Mouse (Mus musculus): Measurements from ENCODE around the gene Fam50b. TPM values are rescaled to one million over a fixed set of nuclear protein-coding genes. Genes with fewer than 3 reads are reported as not detected.

Fam50b gene
- polyA plus RNA-seq, 1 experiment, result 0.09 TPM

- H3K27ac ChIP-seq (ENCODE audit: insufficient read depth, low read depth, low read length), result no peak overlapping the region
These were observed 46.4 kb downstream of the Fam50b start for GRCm38 (mm10) chr13:34780856-34781610.

GRCm38 (mm10) chr13:34781611-34782009 is 47.0 kb downstream of the Fam50b start:
- no peaks in the 10 kb centered on the region for H3K36me3 ChIP-seq (ENCODE audit: control insufficient read depth, insufficient read depth, low read length)
- no peak for DNase-seq
- no peaks in the 10 kb centered on the region for H3K27me3 ChIP-seq (replicated peaks; ENCODE audit: control insufficient read depth, insufficient read depth, low read length)
- no peak overlapping the region for H3K4me3 ChIP-seq (ENCODE audit: insufficient read depth, low read depth, low read length)
- no peak for TF ChIP-seq POLR2A (IDR thresholded peaks at IDR 0.05; ENCODE audit: low read depth, low read length)
- TF ChIP-seq CTCF (conservative IDR thresholded peaks at IDR 0.05; ENCODE audit: insufficient read depth, insufficient read length, low read depth, low read length), result no peak
- no peak overlapping the region for H3K27ac ChIP-seq (ENCODE audit: insufficient read depth, low read depth, low read length)
- WGBS, result 66% methylated on average over 4 of the region's 4 CpGs
- no peaks in the 10 kb centered on the region for H3K4me1 ChIP-seq (ENCODE audit: control insufficient read depth, insufficient read depth, low read length)

More at GRCm38 (mm10) chr13:34780856-34781610, 46.4 kb downstream of the Fam50b start:
- no peak overlapping the region for H3K4me3 ChIP-seq (ENCODE audit: insufficient read depth, low read depth, low read length)
- peak; percentile 63 for DNase-seq
- no peaks in the 10 kb centered on the region for H3K4me1 ChIP-seq (ENCODE audit: control insufficient read depth, insufficient read depth, low read length)
- H3K27me3 ChIP-seq (replicated peaks; ENCODE audit: control insufficient read depth, insufficient read depth, low read length), result no peaks in the 10 kb centered on the region
- 45% methylated on average over 7 of the region's 7 CpGs for WGBS
- TF ChIP-seq CTCF (conservative IDR thresholded peaks at IDR 0.05; ENCODE audit: insufficient read depth, insufficient read length, low read depth, low read length) (no peak), POLR2A (IDR thresholded peaks at IDR 0.05; ENCODE audit: low read depth, low read length) (no peak)
- H3K36me3 ChIP-seq (ENCODE audit: control insufficient read depth, insufficient read depth, low read length), result no peaks in the 10 kb centered on the region

- no peak overlapping the region for H3K4me3 ChIP-seq (ENCODE audit: insufficient read depth, low read depth, low read length)
- peaks cover 2% of the 10 kb centered on the region; the same call in 1 of the 2 replicates for H3K4me1 ChIP-seq (ENCODE audit: control insufficient read depth, insufficient read depth, low read length)
- no peak overlapping the region for H3K27ac ChIP-seq (ENCODE audit: insufficient read depth, low read depth, low read length)
- no peak for DNase-seq
- no peaks in the 10 kb centered on the region for H3K27me3 ChIP-seq (replicated peaks; ENCODE audit: control insufficient read depth, insufficient read depth, low read length)
- TF ChIP-seq CTCF (conservative IDR thresholded peaks at IDR 0.05; ENCODE audit: insufficient read depth, insufficient read length, low read depth, low read length) (no peak), POLR2A (IDR thresholded peaks at IDR 0.05; ENCODE audit: low read depth, low read length) (no peak)
- 71% methylated on average over 8 of the region's 8 CpGs for WGBS
- no peaks in the 10 kb centered on the region for H3K36me3 ChIP-seq (ENCODE audit: control insufficient read depth, insufficient read depth, low read length)
These were observed 50.2 kb downstream of the Fam50b start for GRCm38 (mm10) chr13:34784818-34785217.

GRCm38 (mm10) chr13:34786634-34787033 is 52.0 kb downstream of the Fam50b start:
- no peak for TF ChIP-seq POLR2A (IDR thresholded peaks at IDR 0.05; ENCODE audit: low read depth, low read length)
- no peak for TF ChIP-seq CTCF (conservative IDR thresholded peaks at IDR 0.05; ENCODE audit: insufficient read depth, insufficient read length, low read depth, low read length)
- no peaks in the 10 kb centered on the region for H3K36me3 ChIP-seq (ENCODE audit: control insufficient read depth, insufficient read depth, low read length)
- no peaks in the 10 kb centered on the region for H3K27me3 ChIP-seq (replicated peaks; ENCODE audit: control insufficient read depth, insufficient read depth, low read length)
- DNase-seq, result no peak
- no peak overlapping the region for H3K4me3 ChIP-seq (ENCODE audit: insufficient read depth, low read depth, low read length)
- no peak overlapping the region for H3K27ac ChIP-seq (ENCODE audit: insufficient read depth, low read depth, low read length)
- WGBS, result 89% methylated on average over 5 of the region's 5 CpGs
- H3K4me1 ChIP-seq (ENCODE audit: control insufficient read depth, insufficient read depth, low read length), result peaks cover 2% of the 10 kb centered on the region; the same call in 1 of the 2 replicates

GRCm38 (mm10) chr13:34787546-34787945 is 52.9 kb downstream of the Fam50b start:
- TF ChIP-seq CTCF (conservative IDR thresholded peaks at IDR 0.05; ENCODE audit: insufficient read depth, insufficient read length, low read depth, low read length), result no peak
- Histone ChIP-seq H3K27me3 (replicated peaks; ENCODE audit: control insufficient read depth, insufficient read depth, low read length) (no peaks in the 10 kb centered on the region), H3K27ac (ENCODE audit: insufficient read depth, low read depth, low read length) (no peak overlapping the region), H3K36me3 (ENCODE audit: control insufficient read depth, insufficient read depth, low read length) (no peaks in the 10 kb centered on the region), H3K4me1 (ENCODE audit: control insufficient read depth, insufficient read depth, low read length) (peaks cover 2% of the 10 kb centered on the region; the same call in 1 of the 2 replicates), H3K4me3 (ENCODE audit: insufficient read depth, low read depth, low read length) (no peak overlapping the region)
- 73% methylated on average over 5 of the region's 5 CpGs for WGBS
- DNase-seq, result no peak

GRCm38 (mm10) chr13:34789176-34789818 is 54.6 kb downstream of the Fam50b start:
- DNase-seq, result peak; percentile 73
- Histone ChIP-seq H3K27ac (ENCODE audit: insufficient read depth, low read depth, low read length) (no peak overlapping the region), H3K4me3 (ENCODE audit: insufficient read depth, low read depth, low read length) (no peak overlapping the region), H3K36me3 (ENCODE audit: control insufficient read depth, insufficient read depth, low read length) (no peaks in the 10 kb centered on the region), H3K27me3 (replicated peaks; ENCODE audit: control insufficient read depth, insufficient read depth, low read length) (no peaks in the 10 kb centered on the region), H3K4me1 (ENCODE audit: control insufficient read depth, insufficient read depth, low read length) (peaks cover 5% of the 10 kb centered on the region; the same call in 1 of the 2 replicates)
- WGBS, result 57% methylated on average over 3 of the region's 3 CpGs
- TF ChIP-seq CTCF (conservative IDR thresholded peaks at IDR 0.05; ENCODE audit: insufficient read depth, insufficient read length, low read depth, low read length) (no peak), POLR2A (IDR thresholded peaks at IDR 0.05; ENCODE audit: low read depth, low read length) (no peak)

- no peaks in the 10 kb centered on the region for H3K27me3 ChIP-seq (replicated peaks; ENCODE audit: control insufficient read depth, insufficient read depth, low read length)
- H3K4me1 ChIP-seq (ENCODE audit: control insufficient read depth, insufficient read depth, low read length), result peaks cover 5% of the 10 kb centered on the region; the same call in 1 of the 2 replicates
- no peak overlapping the region for H3K4me3 ChIP-seq (ENCODE audit: insufficient read depth, low read depth, low read length)
- H3K27ac ChIP-seq (ENCODE audit: insufficient read depth, low read depth, low read length), result no peak overlapping the region; the same call in 1 of the 2 replicates
- H3K36me3 ChIP-seq (ENCODE audit: control insufficient read depth, insufficient read depth, low read length), result no peaks in the 10 kb centered on the region
- no peak for TF ChIP-seq POLR2A (IDR thresholded peaks at IDR 0.05; ENCODE audit: low read depth, low read length)
- TF ChIP-seq CTCF (conservative IDR thresholded peaks at IDR 0.05; ENCODE audit: insufficient read depth, insufficient read length, low read depth, low read length), result no peak
- 58% methylated on average over 7 of the region's 7 CpGs for WGBS
- DNase-seq, result peak; percentile 12
These were observed 58.4 kb downstream of the Fam50b start for GRCm38 (mm10) chr13:34793066-34793465.
